8 mouse cellular contexts compared by ENCODE assay signal in the genomic region with DNA sequence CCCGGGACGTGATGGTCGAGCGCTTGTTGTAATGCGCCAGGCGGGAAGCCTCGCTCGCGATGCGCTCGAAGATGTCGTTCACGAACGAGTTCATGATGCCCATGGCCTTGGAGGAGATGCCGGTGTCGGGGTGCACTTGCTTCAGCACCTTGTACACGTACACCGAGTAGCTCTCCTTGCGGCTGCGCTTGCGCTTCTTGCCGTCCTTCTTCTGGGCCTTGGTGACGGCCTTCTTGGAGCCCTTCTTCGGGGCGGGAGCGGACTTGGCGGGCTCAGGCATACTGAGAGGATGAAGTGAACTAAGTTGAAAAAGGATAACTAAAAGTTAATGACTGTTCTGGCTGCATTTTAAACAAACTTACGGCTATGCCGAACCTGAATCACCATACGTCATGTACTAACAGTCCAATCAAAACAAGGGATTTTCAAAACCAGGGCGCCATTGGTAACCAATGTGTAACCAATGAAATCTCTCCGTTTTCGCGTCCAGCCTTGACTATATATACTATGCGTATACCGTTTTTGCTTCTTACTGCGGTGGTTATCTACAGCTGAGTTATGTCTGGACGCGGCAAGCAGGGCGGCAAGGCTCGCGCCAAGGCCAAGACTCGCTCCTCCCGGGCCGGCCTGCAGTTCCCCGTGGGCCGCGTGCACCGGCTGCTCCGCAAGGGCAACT. TPM values are rescaled to one million over a fixed set of nuclear protein-coding genes. Genes with fewer than 3 reads are reported as not detected.
A peak's percentile ranks its signal among the peaks of the same experiment; 100 is the strongest.
DNase-seq lines count a peak whose midpoint lies in the region; ATAC-seq and TF ChIP-seq lines count a peak whose summit lies in the region.
"Not testable (repeated sequence)": the region's sequence is repeated elsewhere in the genome, so short reads cannot be mapped to it uniquely, and the experiment has no call there.

Gene Hist1h2bl, minus strand, starts transcription at position 280 of the 676 bp plus-strand sequence.
Gene Hist1h2ai, plus strand, starts transcription at position 559 of the 676 bp plus-strand sequence.

- H3K27ac ChIP-seq in heart, embryonic 11.5 days (ENCODE audit: low read depth, low read length), result peak within 1 kb of the TSS; percentile 96
- H3K27ac ChIP-seq in kidney, embryonic 15.5 days, result peak within 1 kb of the TSS; percentile 98
- H3K27ac ChIP-seq in limb, embryonic 15.5 days, result peak within 1 kb of the TSS; percentile 91
- peak within 1 kb of the TSS; percentile 71 for H3K27ac ChIP-seq in midbrain, postnatal 0 days (ENCODE audit: low read depth, low read length)

- peak; percentile 92 for DNase-seq in CD4-positive helper T cell, adult 2 months (ENCODE audit: low read depth, low spot score)
- DNase-seq in brain, embryonic 14.5 days (ENCODE audit: low read depth), result peak; percentile 99
- peak; percentile 98 for DNase-seq in midbrain, postnatal 0 days (ENCODE audit: low spot score)
- DNase-seq in spleen, postnatal 10 days (ENCODE audit: low spot score in 2 of 2), result peak; percentile 85 to 89

- not testable (repeated sequence) for H3K27me3 ChIP-seq in erythroblast, embryonic 14.5 days (ENCODE audit: control insufficient read depth); heart, embryonic 11.5 days (ENCODE audit: control insufficient read depth, insufficient read depth, low read length); kidney, embryonic 15.5 days; limb, embryonic 15.5 days; midbrain, postnatal 0 days (ENCODE audit: insufficient read depth, low read length)

- 0% methylated on average over 27 of the region's 50 CpGs for WGBS in heart, embryonic 11.5 days (ENCODE audit: insufficient replicate concordance)
- under 1% methylated on average over 37 of the region's 50 CpGs for WGBS in kidney, embryonic 15.5 days
- WGBS in limb, embryonic 15.5 days, result under 1% methylated on average over 38 of the region's 50 CpGs
- WGBS in midbrain, postnatal 0 days, result under 1% methylated on average over 24 of the region's 50 CpGs

- not testable (repeated sequence) for TF ChIP-seq CTCF in brain, embryonic 14.5 days (IDR thresholded peaks at IDR 0.05; ENCODE audit: borderline replicate concordance, extremely low read depth, insufficient read depth, insufficient read length); midbrain, postnatal 0 days (IDR thresholded peaks at IDR 0.05)

- H3K4me1 ChIP-seq in erythroblast, embryonic 14.5 days (ENCODE audit: control insufficient read depth), result peaks cover 67% of the 10 kb centered on the region
- H3K4me1 ChIP-seq in heart, embryonic 11.5 days (ENCODE audit: control insufficient read depth, insufficient read depth, low read length), result peaks cover 11% of the 10 kb centered on the region
- peaks cover 42% of the 10 kb centered on the region for H3K4me1 ChIP-seq in kidney, embryonic 15.5 days
- H3K4me1 ChIP-seq in limb, embryonic 15.5 days, result peaks cover 25% of the 10 kb centered on the region
- not testable (repeated sequence) for H3K4me1 ChIP-seq in midbrain, postnatal 0 days (ENCODE audit: insufficient read depth, low read length)

- peak within 1 kb of the TSS; percentile 87 for H3K4me2 ChIP-seq in heart, embryonic 11.5 days
- peak within 1 kb of the TSS; percentile 79 for H3K4me2 ChIP-seq in kidney, embryonic 15.5 days
- H3K4me2 ChIP-seq in limb, embryonic 15.5 days, result peak within 1 kb of the TSS; percentile 69
- peak within 1 kb of the TSS; percentile 73 for H3K4me2 ChIP-seq in midbrain, postnatal 0 days (ENCODE audit: low read depth, low read length, poor library complexity, severe bottlenecking)

- peak; percentile 90 for ATAC-seq in heart, embryonic 11.5 days (replicated peaks; ENCODE audit: insufficient number of reproducible peaks, low FRiP score, low TSS enrichment)
- peak; percentile 94 for ATAC-seq in kidney, embryonic 15.5 days (replicated peaks; ENCODE audit: low FRiP score)
- ATAC-seq in limb, embryonic 15.5 days (ENCODE audit: insufficient number of reproducible peaks, low FRiP score, low TSS enrichment, low read depth), result peak; percentile 94
- peak; percentile 96 for ATAC-seq in midbrain, postnatal 0 days (ENCODE audit: low FRiP score)

- not testable (repeated sequence) for H3K36me3 ChIP-seq in erythroblast, embryonic 14.5 days (ENCODE audit: control insufficient read depth); heart, embryonic 11.5 days (ENCODE audit: control insufficient read depth, insufficient read depth, low read length); kidney, embryonic 15.5 days; limb, embryonic 15.5 days; midbrain, postnatal 0 days (ENCODE audit: insufficient read depth, low read length)

- peak within 1 kb of the TSS; percentile 85 for H3K9ac ChIP-seq in heart, embryonic 11.5 days (ENCODE audit: low read depth, low read length)
- H3K9ac ChIP-seq in kidney, embryonic 15.5 days, result peak within 1 kb of the TSS; percentile 67
- peak within 1 kb of the TSS; percentile 47 for H3K9ac ChIP-seq in limb, embryonic 15.5 days
- H3K9ac ChIP-seq in midbrain, postnatal 0 days (replicated peaks; ENCODE audit: low read length, poor library complexity, severe bottlenecking), result peak within 1 kb of the TSS; percentile 50; the same call in 1 of the 2 replicates

- TF ChIP-seq POLR2A in brain, embryonic 14.5 days (IDR thresholded peaks at IDR 0.05; ENCODE audit: borderline replicate concordance, extremely low read depth, insufficient read depth, insufficient read length, poor library complexity, severe bottlenecking), result peak; percentile 62; the same call in 1 of the 2 replicates

- peak within 1 kb of the TSS; percentile 78 for H3K4me3 ChIP-seq in erythroblast, embryonic 14.5 days (replicated peaks)
- peak within 1 kb of the TSS; percentile 49 for H3K4me3 ChIP-seq in heart, embryonic 11.5 days (ENCODE audit: low read depth, low read length)
- H3K4me3 ChIP-seq in kidney, embryonic 15.5 days (replicated peaks), result peak within 1 kb of the TSS; percentile 49
- peak within 1 kb of the TSS; percentile 44 for H3K4me3 ChIP-seq in limb, embryonic 15.5 days
- H3K4me3 ChIP-seq in midbrain, postnatal 0 days (ENCODE audit: low read depth, low read length), result peak within 1 kb of the TSS; percentile 38

- not testable (repeated sequence) for H3K9me3 ChIP-seq in erythroblast, embryonic 14.5 days (ENCODE audit: control insufficient read depth, low read length); heart, embryonic 11.5 days (replicated peaks; ENCODE audit: control insufficient read depth, low read length); kidney, embryonic 15.5 days (replicated peaks); limb, embryonic 15.5 days; midbrain, postnatal 0 days (ENCODE audit: low read length)

RNA-seq across cellular contexts. Expression of gene Hist1h2bl, which starts in this region (rescaled TPM):
- polyA plus RNA-seq in brain, embryonic 14.5 days (2012; rRNA removed), result 11.3 and 14.5 TPM in 2 replicates
- polyA plus RNA-seq in erythroblast, embryonic 14.5 days (2012), result 2.0 and 7.9 TPM in 2 replicates
- polyA plus RNA-seq in heart, embryonic 11.5 days (2014; fragmentation: Nextera tagmentation; extraction: Ambion mirVana), result not detected in 2 replicates
- 1.6 and 4.5 TPM in 2 replicates for polyA plus RNA-seq in kidney, embryonic 15.5 days (2015; fragmentation: Nextera tagmentation; extraction: Ambion mirVana)
- 0.96 and 1.2 TPM in 2 replicates for polyA plus RNA-seq in limb, embryonic 15.5 days (2015; fragmentation: Nextera tagmentation; extraction: Ambion mirVana)
- 87.0 and 175 TPM in 2 replicates for total RNA-seq in midbrain, postnatal 0 days (2014; rRNA removed)
- not detected in 2 replicates for polyA plus RNA-seq in midbrain, postnatal 0 days (2015; fragmentation: Nextera tagmentation; extraction: Ambion mirVana)

RNA-seq across cellular contexts. Expression of gene Hist1h2ai, which starts in this region (rescaled TPM):
- polyA plus RNA-seq in brain, embryonic 14.5 days (2012; rRNA removed), result 14.3 and 24.3 TPM in 2 replicates
- polyA plus RNA-seq in erythroblast, embryonic 14.5 days (2012), result 28.0 and 37.9 TPM in 2 replicates
- polyA plus RNA-seq in heart, embryonic 11.5 days (2014; fragmentation: Nextera tagmentation; extraction: Ambion mirVana), result 6.5 and 8.4 TPM in 2 replicates
- polyA plus RNA-seq in kidney, embryonic 15.5 days (2015; fragmentation: Nextera tagmentation; extraction: Ambion mirVana), result 29.5 and 35.5 TPM in 2 replicates
- polyA plus RNA-seq in limb, embryonic 15.5 days (2015; fragmentation: Nextera tagmentation; extraction: Ambion mirVana), result 17.1 and 23.9 TPM in 2 replicates
- total RNA-seq in midbrain, postnatal 0 days (2014; rRNA removed), result 253 and 398 TPM in 2 replicates
- polyA plus RNA-seq in midbrain, postnatal 0 days (2015; fragmentation: Nextera tagmentation; extraction: Ambion mirVana), result 3.2 and 3.5 TPM in 2 replicates

Comparison
In these comparisons a context has a peak if more than half of its experiments do, and no peak if none do; other contexts are left out.
1. Peak in every context shown above with its lines: DNase-seq, ATAC-seq, H3K4me3 ChIP-seq and H3K27ac ChIP-seq.